Mouse (Mus musculus) heart, postnatal 0 days (tissue): ENCODE data around the gene Rgs6.

Experiments used
- CTCF ChIP-seq: IDR thresholded peaks from 2 replicates; pipeline ENCODE4 v1.5.1; 2016; ENCODE audit warnings: antibody characterized with exemption, control low read depth, low read depth
- EP300 ChIP-seq: IDR thresholded peaks from 2 replicates; pipeline ENCODE4 v1.6.1; 2016; ENCODE audit warnings: antibody characterized with exemption, low read depth

GRCm38 (mm10) chr12:83047710-83048109 is 459.6 kb downstream of the Rgs6 start:
- TF ChIP-seq CTCF (no peak), EP300 (no peak)
